Mouse (Mus musculus) activated CD4-positive, CD25-positive, alpha-beta regulatory T cell, adult 9 weeks (primary cell): Measurements from ENCODE around the gene Vmn1r124. TPM values are rescaled to one million over a fixed set of nuclear protein-coding genes. Genes with fewer than 3 reads are reported as not detected.

Experiments
- polyA plus RNA-seq: library from polyadenylated mRNA; unstranded; fragments of 100-300 nt; shearing (Covaris generic); gene quantifications from one replicate; pipeline ENCODE4 v1.2.1, GENCODE M21; 2017

The Vmn1r124 gene
- not detected for polyA plus RNA-seq

DNA sequence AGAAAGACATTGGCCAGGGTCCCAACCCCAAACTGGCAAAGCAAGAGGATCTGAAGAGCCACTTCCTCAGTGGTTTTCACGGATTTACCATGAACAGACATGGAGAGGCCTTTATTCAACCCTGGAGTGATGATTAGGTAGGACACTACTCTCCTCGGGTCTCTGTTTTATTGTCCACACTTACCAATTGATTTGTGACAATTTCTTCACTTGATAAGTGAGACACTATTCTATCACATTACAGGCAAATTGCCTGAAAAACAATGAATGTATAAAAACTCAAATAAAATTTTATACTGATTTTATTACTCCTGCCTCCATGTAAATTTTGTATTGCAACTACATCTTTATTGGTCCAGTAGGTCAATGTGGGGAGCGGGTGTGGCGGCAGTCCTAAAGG lies at the start of gene Vmn1r124:
TSS of gene Vmn1r124 (minus strand) at position 101 of the 400 bp plus-strand sequence.

DNA sequence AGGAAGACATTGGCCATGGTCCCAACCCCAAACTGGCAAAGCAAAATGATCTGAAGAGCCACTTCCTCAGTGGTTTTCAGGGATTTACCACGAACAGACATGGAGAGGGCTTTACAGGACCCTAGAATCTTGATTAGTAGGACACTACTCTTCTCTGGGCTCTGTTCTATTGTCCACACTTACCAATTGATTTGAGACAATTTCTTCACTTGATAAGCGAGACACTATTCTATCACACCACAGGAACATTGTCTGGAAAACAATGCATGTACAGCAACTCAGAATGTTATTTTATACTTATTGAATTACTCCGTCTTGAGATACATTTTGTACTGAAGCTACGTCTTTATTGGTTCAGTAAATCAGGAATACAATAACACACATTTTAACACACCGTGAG lies 41.0 kb upstream of the Vmn1r124 start, which contains the start of gene Vmn1r126:
TSS of gene Vmn1r126 (minus strand) at position 101 of the 400 bp plus-strand sequence.

DNA sequence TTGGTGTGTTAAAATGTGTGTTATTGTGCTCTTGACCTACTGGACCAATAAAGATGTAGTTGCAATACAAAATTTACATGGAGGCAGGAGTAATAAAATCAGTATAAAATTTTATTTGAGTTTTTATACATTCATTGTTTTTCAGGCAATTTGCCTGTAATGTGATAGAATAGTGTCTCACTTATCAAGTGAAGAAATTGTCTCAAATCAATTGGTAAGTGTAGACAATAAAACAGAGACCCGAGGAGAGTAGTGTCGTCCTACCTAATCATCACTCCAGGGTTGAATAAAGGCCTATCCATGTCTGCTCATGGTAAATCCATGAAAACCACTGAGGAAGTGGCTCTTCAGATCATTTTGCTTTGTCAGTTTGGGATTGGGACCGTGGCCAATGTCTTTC lies 11.5 kb upstream of the Vmn1r124 start, which contains the start of gene Vmn1r125:
TSS of gene Vmn1r125 (plus strand) at position 301 of the 400 bp plus-strand sequence.

Other genes starting within 250 kb of the Vmn1r124 start
- not detected for gene Vmn1r119, start 248.2 kb downstream of the Vmn1r124 start, polyA plus RNA-seq
- gene Vmn1r120, start 206.8 kb downstream of the Vmn1r124 start, polyA plus RNA-seq, result not detected
- gene Vmn1r121, start 162.1 kb downstream of the Vmn1r124 start, polyA plus RNA-seq, result not detected
- gene Vmn1r122, start 126.5 kb downstream of the Vmn1r124 start, polyA plus RNA-seq, result not detected
- gene Vmn1r123, start 98.4 kb downstream of the Vmn1r124 start, polyA plus RNA-seq, result not detected
- gene Gm5157, start 70.2 kb downstream of the Vmn1r124 start, polyA plus RNA-seq, result not detected
- not detected for gene Vmn1r125, start 11.6 kb upstream of the Vmn1r124 start, polyA plus RNA-seq
- gene Vmn1r126, start 40.9 kb upstream of the Vmn1r124 start, polyA plus RNA-seq, result not detected
- gene Vmn1r127, start 59.2 kb upstream of the Vmn1r124 start, polyA plus RNA-seq, result not detected
- not detected for gene Vmn1r128, start 88.8 kb upstream of the Vmn1r124 start, polyA plus RNA-seq
- gene Vmn1r129, start 100.7 kb upstream of the Vmn1r124 start, polyA plus RNA-seq, result not detected
- not detected for gene Gm6882, start 172.1 kb upstream of the Vmn1r124 start, polyA plus RNA-seq